Mouse (Mus musculus) heart, adult 2 months (tissue): ENCODE data around the gene Ccdc114.

Experiments used
- CTCF ChIP-seq: fragments of 200-600 bp; IDR thresholded peaks from 2 replicates; pipeline ENCODE4 v1.8.1; 2022; ENCODE audit warnings: antibody characterized with exemption, mild to moderate bottlenecking, moderate library complexity
- EP300 ChIP-seq: fragments of 200-500 bp; IDR thresholded peaks from 2 replicates; pipeline ENCODE4 v1.6.1; 2011; ENCODE audit warnings: low read depth, low read length, control low read depth; ENCODE audit not compliant: insufficient read depth

- TF ChIP-seq CTCF (no peak), EP300 (no peak)
Measured at GRCm38 (mm10) chr7:45908384-45908783, 15.5 kb upstream of the Ccdc114 start.
